Mouse (Mus musculus) heart, adult 2 months (tissue): ENCODE measurements around the gene Btbd35f19. TPM values are rescaled to one million over a fixed set of nuclear protein-coding genes. Genes with fewer than 3 reads are reported as not detected.
"Not testable (repeated sequence)": the region's sequence is repeated elsewhere in the genome, so short reads cannot be mapped to it uniquely, and the experiment has no call there.

Experiments
- DNase-seq, 2 experiments: peaks; one replicate each; pipeline ENCODE4 v3.0.0; 2021
- H3K27ac ChIP-seq: fragments of 200-600 bp; 2 replicates; pipeline ENCODE4 v1.8.1; 2022
- H3K27me3 ChIP-seq: fragments of 200-500 bp; 2 replicates; pipeline ENCODE4 v1.6.1; 2012; ENCODE audit warnings: mild to moderate bottlenecking, low read length, inconsistent platforms, mixed read lengths; ENCODE audit not compliant: control insufficient read depth, insufficient read depth
- H3K36me3 ChIP-seq: fragments of 200-500 bp; 2 replicates; pipeline ENCODE4 v1.6.1; 2012; ENCODE audit warnings: low read length, inconsistent platforms; ENCODE audit not compliant: control insufficient read depth, insufficient read depth
- H3K4me1 ChIP-seq: fragments of 200-500 bp; 2 replicates; pipeline ENCODE4 v1.6.1; 2011; ENCODE audit warnings: low read length; ENCODE audit not compliant: control insufficient read depth, insufficient read depth
- H3K4me3 ChIP-seq: fragments of 200-600 bp; 2 replicates; pipeline ENCODE4 v1.8.1; 2022
- H3K79me2 ChIP-seq: fragments of 200-500 bp; replicated peaks from 2 replicates; pipeline ENCODE4 v1.6.1; 2012; ENCODE audit warnings: mild to moderate bottlenecking, inconsistent platforms, low read length, moderate library complexity, mixed read lengths; ENCODE audit not compliant: control insufficient read depth, insufficient read depth
- H3K9ac ChIP-seq: fragments of 200-500 bp; 2 replicates; pipeline ENCODE4 v1.6.1; 2012; ENCODE audit warnings: low read depth, mild to moderate bottlenecking, control low read depth, inconsistent platforms, low read length, mixed read lengths
- WGBS: fragments of 180-500 bp; shearing (Covaris S2); methylation state at CpG from one replicate; pipeline ENCODE4 v1.1.7; 2018; 5-methylcytosine and 5-hydroxymethylcytosine counted together
- intact Hi-C: fragments of 180-260 bp; cut with DNase I; formaldehyde crosslinking; loops from one replicate; pipeline ENCODE4 v1.15.1; 2025
- long read RNA-seq: library from polyadenylated mRNA; stranded (forward); transcript quantifications from one replicate; pipeline ENCODE4 v2.0.0, GENCODE M21; 2021
- polyA plus RNA-seq: library from polyadenylated mRNA; depleted of rRNA; stranded (reverse); fragments of >200 nt; gene quantifications from 2 replicates; pipeline ENCODE4 v1.2.3, GENCODE M21; 2012; rRNA removed
- total RNA-seq, 2 experiments: library from RNA; stranded (reverse); gene quantifications; 2 replicates each; pipeline ENCODE4 v1.2.3; 2021

The Btbd35f19 gene
- not detected for total RNA-seq
- not detected in 2 replicates for polyA plus RNA-seq
- long read RNA-seq = 0 reads

DNA sequence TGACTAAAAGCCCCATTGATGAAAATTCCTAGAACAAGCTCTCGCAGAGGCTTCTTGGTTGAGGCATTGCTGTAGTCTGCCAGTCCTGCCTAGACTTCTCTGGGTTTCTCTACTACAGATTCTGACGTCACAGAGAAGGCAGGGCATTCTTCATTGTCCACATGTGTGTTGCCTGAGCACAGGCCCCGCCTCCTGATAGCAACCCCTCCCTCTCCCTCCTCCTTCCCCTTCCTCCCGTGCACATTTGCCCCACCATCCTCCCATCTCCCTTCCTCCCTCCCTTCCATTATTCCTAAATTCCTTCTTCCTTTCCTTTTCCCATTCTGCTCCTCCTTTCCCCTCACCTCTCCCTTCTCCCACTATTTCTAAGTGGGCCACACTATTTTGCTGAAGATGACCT, at the start of gene Btbd35f19:
Gene Btbd35f19 (minus strand): TSS at position 101 of the 400 bp plus-strand sequence.
- H3K9ac ChIP-seq, H3K36me3 ChIP-seq, intact Hi-C loops, H3K4me3 ChIP-seq, H3K27ac ChIP-seq, H3K4me1 ChIP-seq, H3K79me2 ChIP-seq, H3K27me3 ChIP-seq, DNase-seq: not testable (repeated sequence)
- no CpG with 5 or more reads among the region's 4 CpGs for WGBS

- H3K27me3 ChIP-seq, H3K4me1 ChIP-seq, H3K36me3 ChIP-seq, intact Hi-C loops, H3K79me2 ChIP-seq, H3K9ac ChIP-seq, H3K27ac ChIP-seq, H3K4me3 ChIP-seq: not testable (repeated sequence)
- DNase-seq = peak in 1 of 2 experiments; percentile 18
- 58% methylated on average over 2 of the region's 4 CpGs for WGBS
Observed at GRCm38 (mm10) chrX:31341924-31342323, 41.8 kb downstream of the Btbd35f19 start.

DNA sequence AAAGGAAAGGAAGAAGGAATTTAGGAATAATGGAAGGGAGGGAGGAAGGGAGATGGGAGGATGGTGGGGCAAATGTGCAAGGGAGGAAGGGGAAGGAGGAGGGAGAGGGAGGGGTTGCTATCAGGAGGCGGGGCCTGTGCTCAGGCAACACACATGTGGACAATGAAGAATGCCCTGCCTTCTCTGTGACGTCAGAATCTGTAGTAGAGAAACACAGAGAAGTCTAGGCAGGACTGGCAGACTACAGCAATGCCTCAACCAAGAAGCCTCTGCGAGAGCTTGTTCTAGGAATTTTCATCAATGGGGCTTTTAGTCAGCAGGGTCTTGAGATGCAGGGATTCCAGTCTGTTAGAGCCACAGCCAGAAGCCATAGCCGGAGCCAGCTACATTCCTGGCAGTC, 47.6 kb downstream of the Btbd35f19 start, which contains the start of gene Btbd35f26:
Gene Btbd35f26 (plus strand): TSS at position 301 of the 400 bp plus-strand sequence.
- H3K27me3 ChIP-seq, DNase-seq, H3K27ac ChIP-seq, H3K4me3 ChIP-seq, H3K36me3 ChIP-seq, H3K9ac ChIP-seq, H3K4me1 ChIP-seq, H3K79me2 ChIP-seq, intact Hi-C loops: not testable (repeated sequence)
- WGBS = no CpG with 5 or more reads among the region's 4 CpGs

Other genes with a start within 250 kb of the Btbd35f19 start
- gene Spin2f, start 130.0 kb downstream of the Btbd35f19 start, total RNA-seq = not detected
- gene Spin2f, start 130.0 kb downstream of the Btbd35f19 start, polyA plus RNA-seq = not detected in 2 replicates
- gene Btbd35f26, start 47.5 kb downstream of the Btbd35f19 start, total RNA-seq = not detected
- not detected in 2 replicates for gene Btbd35f26, start 47.5 kb downstream of the Btbd35f19 start, polyA plus RNA-seq
- gene Gm21883, start 190.4 kb upstream of the Btbd35f19 start, total RNA-seq = not detected
- gene Gm21883, start 190.4 kb upstream of the Btbd35f19 start, polyA plus RNA-seq = not detected in 2 replicates
- not detected for gene Spin2e, start 235.0 kb upstream of the Btbd35f19 start, total RNA-seq
- not detected in 2 replicates for gene Spin2e, start 235.0 kb upstream of the Btbd35f19 start, polyA plus RNA-seq